Mouse (Mus musculus): ENCODE results near the gene Ctf1. TPM values are rescaled to one million over a fixed set of nuclear protein-coding genes. Genes with fewer than 3 reads are reported as not detected.
"Not testable (repeated sequence)": the region's sequence is repeated elsewhere in the genome, so short reads cannot be mapped to it uniquely, and the experiment has no call there.

The Ctf1 gene
- polyA plus RNA-seq, 1 experiment from 2014 or later = 1.8 TPM

- no peaks in the 10 kb centered on the region for H3K9me3 ChIP-seq (replicated peaks)
- WGBS (ENCODE audit: insufficient replicate concordance) = 49% methylated on average over 3 of the region's 3 CpGs
- no peaks in the 10 kb centered on the region for H3K27me3 ChIP-seq
- DNase-seq (no peak), ATAC-seq (ENCODE audit: low read depth) (no peak)
- H3K4me2 ChIP-seq = no peak overlapping the region
- no peak overlapping the region for H3K4me3 ChIP-seq (replicated peaks)
- H3K27ac ChIP-seq = peak overlapping the region; percentile 74; the same call in 1 of the 2 replicates
- peaks cover 47% of the 10 kb centered on the region for H3K4me1 ChIP-seq (replicated peaks)
- H3K36me3 ChIP-seq = peaks cover 1% of the 10 kb centered on the region; the same call in 1 of the 2 replicates
- no peak overlapping the region for H3K9ac ChIP-seq
Measured at GRCm38 (mm10) chr7:127711456-127711855, 1.1 kb upstream of the Ctf1 start.

GRCm38 (mm10) chr7:127714816-127715215 lies 2.3 kb downstream of the Ctf1 start:
- H3K9me3 ChIP-seq (replicated peaks) = no peaks in the 10 kb centered on the region
- no peaks in the 10 kb centered on the region for H3K36me3 ChIP-seq
- no peak overlapping the region for H3K4me2 ChIP-seq
- 72% methylated on average over 4 of the region's 4 CpGs for WGBS (ENCODE audit: insufficient replicate concordance)
- DNase-seq (no peak), ATAC-seq (ENCODE audit: low read depth) (no peak)
- H3K27ac ChIP-seq = no peak overlapping the region
- H3K4me1 ChIP-seq (replicated peaks) = peaks cover 33% of the 10 kb centered on the region
- H3K9ac ChIP-seq = no peak overlapping the region
- no peak overlapping the region for H3K4me3 ChIP-seq (replicated peaks)
- H3K27me3 ChIP-seq = peaks cover 11% of the 10 kb centered on the region

GRCm38 (mm10) chr7:127716992-127717391 lies 4.5 kb downstream of the Ctf1 start:
- no peak overlapping the region for H3K27ac ChIP-seq
- ATAC-seq (ENCODE audit: low read depth) (peak; percentile 66), DNase-seq (peak; percentile 50)
- H3K27me3 ChIP-seq = peaks cover 11% of the 10 kb centered on the region
- H3K9me3 ChIP-seq (replicated peaks) = no peaks in the 10 kb centered on the region
- H3K36me3 ChIP-seq = no peaks in the 10 kb centered on the region
- peaks cover 25% of the 10 kb centered on the region for H3K4me1 ChIP-seq (replicated peaks)
- H3K4me2 ChIP-seq = peak overlapping the region; percentile 78
- 1% methylated on average over 41 of the region's 41 CpGs for WGBS (ENCODE audit: insufficient replicate concordance)
- H3K9ac ChIP-seq = peak overlapping the region; percentile 62
- H3K4me3 ChIP-seq (replicated peaks) = peak overlapping the region; percentile 49

GRCm38 (mm10) chr7:127718339-127718738 lies 5.8 kb downstream of the Ctf1 start:
- H3K9me3 ChIP-seq (replicated peaks) = no peaks in the 10 kb centered on the region
- H3K36me3 ChIP-seq = no peaks in the 10 kb centered on the region
- ATAC-seq (ENCODE audit: low read depth) = no peak
- H3K27ac ChIP-seq = no peak overlapping the region
- H3K4me1 ChIP-seq (replicated peaks) = peaks cover 11% of the 10 kb centered on the region
- no peak for DNase-seq
- H3K27me3 ChIP-seq = peaks cover 11% of the 10 kb centered on the region
- WGBS (ENCODE audit: insufficient replicate concordance) = 68% methylated on average over 6 of the region's 6 CpGs
- H3K4me3 ChIP-seq (replicated peaks) = no peak overlapping the region
- no peak overlapping the region for H3K4me2 ChIP-seq
- no peak overlapping the region for H3K9ac ChIP-seq

- Histone ChIP-seq H3K36me3 (no peaks in the 10 kb centered on the region), H3K9me3 (replicated peaks) (no peaks in the 10 kb centered on the region), H3K27ac (no peak overlapping the region), H3K4me3 (replicated peaks) (no peak overlapping the region), H3K4me1 (replicated peaks) (peaks cover 11% of the 10 kb centered on the region), H3K27me3 (peaks cover 11% of the 10 kb centered on the region), H3K9ac (no peak overlapping the region), H3K4me2 (no peak overlapping the region)
- WGBS (ENCODE audit: insufficient replicate concordance) = 72% methylated on average over 6 of the region's 6 CpGs
- DNase-seq = no peak
- ATAC-seq (ENCODE audit: low read depth) = no peak
Measured at GRCm38 (mm10) chr7:127719258-127719657, 6.7 kb downstream of the Ctf1 start.

GRCm38 (mm10) chr7:127725490-127725889 lies 13.0 kb downstream of the Ctf1 start:
- no peak overlapping the region for H3K4me3 ChIP-seq (replicated peaks)
- DNase-seq = no peak
- 46% methylated on average over 2 of the region's 2 CpGs for WGBS (ENCODE audit: insufficient replicate concordance)
- H3K4me2 ChIP-seq = no peak overlapping the region
- H3K36me3 ChIP-seq = no peaks in the 10 kb centered on the region
- H3K27ac ChIP-seq = no peak overlapping the region
- no peaks in the 10 kb centered on the region for H3K9me3 ChIP-seq (replicated peaks)
- H3K9ac ChIP-seq = no peak overlapping the region
- no peaks in the 10 kb centered on the region for H3K27me3 ChIP-seq
- H3K4me1 ChIP-seq (replicated peaks) = no peaks in the 10 kb centered on the region
- ATAC-seq (ENCODE audit: low read depth) = no peak

- WGBS (ENCODE audit: insufficient replicate concordance) = 50% methylated on average over 6 of the region's 6 CpGs
- Histone ChIP-seq H3K4me2 (no peak overlapping the region), H3K27ac (no peak overlapping the region), H3K9me3 (replicated peaks) (no peaks in the 10 kb centered on the region), H3K4me3 (replicated peaks) (no peak overlapping the region), H3K27me3 (no peaks in the 10 kb centered on the region), H3K9ac (no peak overlapping the region), H3K4me1 (replicated peaks) (no peaks in the 10 kb centered on the region), H3K36me3 (no peaks in the 10 kb centered on the region)
- ATAC-seq (ENCODE audit: low read depth) = no peak
- no peak for DNase-seq
Measured at GRCm38 (mm10) chr7:127725924-127726323, 13.4 kb downstream of the Ctf1 start.

GRCm38 (mm10) chr7:127727898-127728297 lies 15.4 kb downstream of the Ctf1 start:
- WGBS (ENCODE audit: insufficient replicate concordance) = 63% methylated on average over 7 of the region's 7 CpGs
- Histone ChIP-seq H3K4me1 (replicated peaks) (no peaks in the 10 kb centered on the region), H3K36me3 (no peaks in the 10 kb centered on the region), H3K4me3 (replicated peaks) (no peak overlapping the region), H3K4me2 (no peak overlapping the region), H3K9ac (no peak overlapping the region), H3K9me3 (replicated peaks) (no peaks in the 10 kb centered on the region), H3K27me3 (no peaks in the 10 kb centered on the region), H3K27ac (no peak overlapping the region)
- DNase-seq = no peak
- no peak for ATAC-seq (ENCODE audit: low read depth)

GRCm38 (mm10) chr7:127730170-127730569 lies 17.6 kb downstream of the Ctf1 start:
- no peaks in the 10 kb centered on the region for H3K4me1 ChIP-seq (replicated peaks)
- H3K36me3 ChIP-seq = no peaks in the 10 kb centered on the region
- H3K9ac ChIP-seq = no peak overlapping the region
- no peaks in the 10 kb centered on the region for H3K9me3 ChIP-seq (replicated peaks)
- ATAC-seq (ENCODE audit: low read depth) = no peak
- no peak for DNase-seq
- no peak overlapping the region for H3K27ac ChIP-seq
- 48% methylated on average over 4 of the region's 4 CpGs for WGBS (ENCODE audit: insufficient replicate concordance)
- H3K27me3 ChIP-seq = no peaks in the 10 kb centered on the region
- no peak overlapping the region for H3K4me3 ChIP-seq (replicated peaks)
- no peak overlapping the region for H3K4me2 ChIP-seq

GRCm38 (mm10) chr7:127732066-127732465 lies 19.5 kb downstream of the Ctf1 start, which contains the start of gene Ctf2:
Gene Ctf2, minus strand, starts transcription at chr7:127732166.
- not testable (repeated sequence) for H3K4me3 ChIP-seq (replicated peaks); H3K36me3 ChIP-seq; H3K9me3 ChIP-seq (replicated peaks); H3K4me1 ChIP-seq (replicated peaks); ATAC-seq (ENCODE audit: low read depth); H3K4me2 ChIP-seq; DNase-seq; H3K9ac ChIP-seq; H3K27ac ChIP-seq; H3K27me3 ChIP-seq
- WGBS (ENCODE audit: insufficient replicate concordance) = no CpG with 5 or more reads among the region's 5 CpGs

- DNase-seq (peak; percentile 60), ATAC-seq (ENCODE audit: low read depth) (no peak)
- Histone ChIP-seq H3K4me3 (replicated peaks) (peak within 1 kb of the TSS; percentile 70), H3K27me3 (no peaks in the 10 kb centered on the region), H3K27ac (peak within 1 kb of the TSS; percentile 84), H3K9ac (peak within 1 kb of the TSS; percentile 78), H3K9me3 (replicated peaks) (no peaks in the 10 kb centered on the region), H3K36me3 (peaks cover 17% of the 10 kb centered on the region), H3K4me1 (replicated peaks) (peaks cover 37% of the 10 kb centered on the region), H3K4me2 (peak within 1 kb of the TSS; percentile 98)
- WGBS (ENCODE audit: insufficient replicate concordance) = under 1% methylated on average over 26 of the region's 26 CpGs
Measured at GRCm38 (mm10) chr7:127744366-127745045, 32.0 kb downstream of the Ctf1 start, which contains the start of gene Fbxl19. Gene Fbxl19, plus strand, starts transcription at chr7:127744543.

- Histone ChIP-seq H3K9ac (peak overlapping the region; percentile 78), H3K9me3 (replicated peaks) (no peaks in the 10 kb centered on the region), H3K27ac (peak overlapping the region; percentile 84), H3K4me1 (replicated peaks) (peaks cover 37% of the 10 kb centered on the region), H3K36me3 (peaks cover 24% of the 10 kb centered on the region), H3K4me2 (peak overlapping the region; percentile 98), H3K27me3 (no peaks in the 10 kb centered on the region), H3K4me3 (replicated peaks) (peak overlapping the region; percentile 70)
- DNase-seq (peak; percentile 84), ATAC-seq (ENCODE audit: low read depth) (peak; percentile 81)
- WGBS (ENCODE audit: insufficient replicate concordance) = under 1% methylated on average over 19 of the region's 19 CpGs
Measured at GRCm38 (mm10) chr7:127745251-127745651, 32.7 kb downstream of the Ctf1 start.
